Mouse (Mus musculus): Measurements from ENCODE around the gene Defa20. TPM values are rescaled to one million over a fixed set of nuclear protein-coding genes. Genes with fewer than 3 reads are reported as not detected.

Gene Defa20
- polyA plus RNA-seq (2021; fragmentation: Nextera tagmentation) = not detected in 2 replicates
- long read RNA-seq, experiment 1 = 0 reads
- long read RNA-seq, experiment 2 = 0 reads

GRCm38 (mm10) chr8:21508958-21509357 is at the start of gene Defa20:
Gene Defa20, plus strand, starts transcription at chr8:21509258.

GRCm38 (mm10) chr8:21528732-21529131 is 19.7 kb downstream of the Defa20 start, which contains the start of gene Defa32:
Gene Defa32, plus strand, starts transcription at chr8:21529032.

Other genes with a start within 250 kb of the Defa20 start
- gene Defa27, start 193.7 kb upstream of the Defa20 start, polyA plus RNA-seq (2021; fragmentation: Nextera tagmentation) = not detected in 2 replicates
- gene Defa29, start 182.2 kb upstream of the Defa20 start, polyA plus RNA-seq (2021; fragmentation: Nextera tagmentation) = not detected in 2 replicates
- gene Defa2, start 130.7 kb upstream of the Defa20 start, polyA plus RNA-seq (2021; fragmentation: Nextera tagmentation) = not detected in 2 replicates
- not detected in 2 replicates for gene Defa33, start 117.4 kb upstream of the Defa20 start, polyA plus RNA-seq (2021; fragmentation: Nextera tagmentation)
- not detected in 2 replicates for gene Defa36, start 81.8 kb upstream of the Defa20 start, polyA plus RNA-seq (2021; fragmentation: Nextera tagmentation)
- not detected in 2 replicates for gene Gm7849, start 52.7 kb upstream of the Defa20 start, polyA plus RNA-seq (2021; fragmentation: Nextera tagmentation)
- not detected in 2 replicates for gene Defa32, start 19.8 kb downstream of the Defa20 start, polyA plus RNA-seq (2021; fragmentation: Nextera tagmentation)
- not detected in 2 replicates for gene Defa37, start 56.1 kb downstream of the Defa20 start, polyA plus RNA-seq (2021; fragmentation: Nextera tagmentation)
- not detected in 2 replicates for gene Defa28, start 73.7 kb downstream of the Defa20 start, polyA plus RNA-seq (2021; fragmentation: Nextera tagmentation)
- not detected in 2 replicates for gene Gm7861, start 85.2 kb downstream of the Defa20 start, polyA plus RNA-seq (2021; fragmentation: Nextera tagmentation)
- not detected in 2 replicates for gene Defa26, start 108.9 kb downstream of the Defa20 start, polyA plus RNA-seq (2021; fragmentation: Nextera tagmentation)
- gene Defa17, start 146.5 kb downstream of the Defa20 start, polyA plus RNA-seq (2021; fragmentation: Nextera tagmentation) = not detected in 2 replicates
- not detected in 2 replicates for gene Defa34, start 156.5 kb downstream of the Defa20 start, polyA plus RNA-seq (2021; fragmentation: Nextera tagmentation)
- gene AY761184, start 194.4 kb downstream of the Defa20 start, polyA plus RNA-seq (2021; fragmentation: Nextera tagmentation) = not detected in 2 replicates
- not detected in 2 replicates for gene Defa24, start 225.2 kb downstream of the Defa20 start, polyA plus RNA-seq (2021; fragmentation: Nextera tagmentation)